ENCODE assay signal across 14 mouse cellular contexts in genomic region chr11:88258212-88258611, GRCm38 (mm10). TPM values are rescaled to one million over a fixed set of nuclear protein-coding genes. Genes with fewer than 3 reads are reported as not detected.
DNase-seq lines count a peak whose midpoint lies in the region; ATAC-seq and TF ChIP-seq lines count a peak whose summit lies in the region.
"Had no signal": no experiment of that assay in that cellular context is flagged by ENCODE, and none has a peak within 500 bp of the region (broad histone marks: within the 10 kb centered on the region; RNA-seq: fewer than 3 reads in every experiment).

No protein-coding gene starts in this region.

- H3K9ac ChIP-seq in kidney, postnatal 0 days (ENCODE audit: low read depth, low read length) = no peak overlapping the region
- H3K9ac ChIP-seq in kidney, embryonic 15.5 days = no peak overlapping the region
- H3K9ac ChIP-seq: lung, embryonic 15.5 days had no signal

- peak; percentile 39; the same call in 1 of the 2 replicates for TF ChIP-seq CTCF in kidney, postnatal 0 days (IDR thresholded peaks at IDR 0.05; ENCODE audit: low read depth)

- no peaks in the 10 kb centered on the region for H3K9me3 ChIP-seq in kidney, postnatal 0 days (replicated peaks; ENCODE audit: low read length)
- H3K9me3 ChIP-seq in kidney, embryonic 15.5 days (replicated peaks) = peaks cover 4% of the 10 kb centered on the region; the same call in 1 of the 2 replicates
- H3K9me3 ChIP-seq: lung, embryonic 15.5 days had no signal

- H3K4me3 ChIP-seq in kidney, postnatal 0 days (replicated peaks; ENCODE audit: low read depth, low read length) = no peak overlapping the region
- H3K4me3 ChIP-seq in kidney, embryonic 15.5 days (replicated peaks) = no peak overlapping the region
- H3K4me3 ChIP-seq: lung, embryonic 15.5 days had no signal

- no peak for ATAC-seq in kidney, postnatal 0 days (replicated peaks; ENCODE audit: low FRiP score, low read depth)
- ATAC-seq in kidney, embryonic 15.5 days (replicated peaks; ENCODE audit: low FRiP score) = no peak

- H3K27ac ChIP-seq in kidney, postnatal 0 days = no peak overlapping the region
- no peak overlapping the region for H3K27ac ChIP-seq in kidney, embryonic 15.5 days
- H3K27ac ChIP-seq: lung, embryonic 15.5 days had no signal

- no peaks in the 10 kb centered on the region for H3K4me1 ChIP-seq in kidney, postnatal 0 days (replicated peaks; ENCODE audit: insufficient read depth, low read length)
- H3K4me1 ChIP-seq in kidney, embryonic 15.5 days = peaks cover 14% of the 10 kb centered on the region

- 87% methylated on average over 4 of the region's 4 CpGs for WGBS in kidney, postnatal 0 days
- WGBS in kidney, embryonic 15.5 days = 80% methylated on average over 4 of the region's 4 CpGs

- DNase-seq in kidney, postnatal 0 days (ENCODE audit: low spot score) = no peak
- DNase-seq in thymus, postnatal 14 days = peak; percentile 30
- DNase-seq in thymus, postnatal 36 days = no peak
- peak; percentile 79 for DNase-seq in ZHBTc4 (ENCODE audit: low read depth, low spot score)
- DNase-seq in frontal cortex, postnatal 25 days (ENCODE audit: low spot score in 2 of 2) = no peak
- DNase-seq in layer of hippocampus, adult 9-11 months = no peak
- DNase-seq: adrenal gland, postnatal 36 days; cerebellum, postnatal 25 days; midbrain, embryonic 14.5 days; right cerebral cortex, postnatal 14 days; thymus, adult 18-20 months had no signal

- no peak overlapping the region for H3K4me2 ChIP-seq in kidney, postnatal 0 days (ENCODE audit: low read length)
- no peak overlapping the region for H3K4me2 ChIP-seq in kidney, embryonic 15.5 days
- H3K4me2 ChIP-seq: lung, embryonic 15.5 days had no signal

- H3K27me3 ChIP-seq in kidney, postnatal 0 days (ENCODE audit: insufficient read depth, low read length) = no peaks in the 10 kb centered on the region
- H3K27me3 ChIP-seq in kidney, embryonic 15.5 days = 0 out of 2 replicates have a peak, but pooled peaks cover 6% of the 10 kb centered on the region
- H3K27me3 ChIP-seq: lung, embryonic 15.5 days had no signal

- H3K36me3 ChIP-seq in kidney, postnatal 0 days (ENCODE audit: insufficient read depth, low read length) = no peaks in the 10 kb centered on the region
- no peaks in the 10 kb centered on the region for H3K36me3 ChIP-seq in kidney, embryonic 15.5 days
- H3K36me3 ChIP-seq: lung, embryonic 15.5 days had no signal

RNA-seq across cellular contexts. Expression of gene Ccdc182, which starts 35.6 kb away (rescaled TPM):
- 4.2 TPM in 2 replicates for polyA plus RNA-seq in kidney, postnatal 0 days (2015; fragmentation: Nextera tagmentation; extraction: Ambion mirVana)
- 3.1 and 3.7 TPM in 2 replicates for polyA plus RNA-seq in kidney, embryonic 15.5 days (2015; fragmentation: Nextera tagmentation; extraction: Ambion mirVana)
- polyA plus RNA-seq: frontal cortex, adult 2 months had no signal

RNA-seq across cellular contexts. Expression of gene Mrps23, which starts 54.0 kb away (rescaled TPM):
- 76.3 and 77.7 TPM in 2 replicates for polyA plus RNA-seq in kidney, postnatal 0 days (2015; fragmentation: Nextera tagmentation; extraction: Ambion mirVana)
- polyA plus RNA-seq in kidney, embryonic 15.5 days (2015; fragmentation: Nextera tagmentation; extraction: Ambion mirVana) = 57.5 and 65.2 TPM in 2 replicates

Comparison
In these comparisons a context has a peak if more than half of its experiments do, and no peak if none do; other contexts are left out.
1. DNase-seq: peak in thymus, postnatal 14 days (single experiment) and ZHBTc4 (single experiment); none in kidney, postnatal 0 days (single experiment), thymus, postnatal 36 days (0 of 2), frontal cortex, postnatal 25 days (0 of 2) and layer of hippocampus, adult 9-11 months (single experiment).